Mouse (Mus musculus): ENCODE data around the gene Nhlrc1.

Nhlrc1 gene

DNA sequence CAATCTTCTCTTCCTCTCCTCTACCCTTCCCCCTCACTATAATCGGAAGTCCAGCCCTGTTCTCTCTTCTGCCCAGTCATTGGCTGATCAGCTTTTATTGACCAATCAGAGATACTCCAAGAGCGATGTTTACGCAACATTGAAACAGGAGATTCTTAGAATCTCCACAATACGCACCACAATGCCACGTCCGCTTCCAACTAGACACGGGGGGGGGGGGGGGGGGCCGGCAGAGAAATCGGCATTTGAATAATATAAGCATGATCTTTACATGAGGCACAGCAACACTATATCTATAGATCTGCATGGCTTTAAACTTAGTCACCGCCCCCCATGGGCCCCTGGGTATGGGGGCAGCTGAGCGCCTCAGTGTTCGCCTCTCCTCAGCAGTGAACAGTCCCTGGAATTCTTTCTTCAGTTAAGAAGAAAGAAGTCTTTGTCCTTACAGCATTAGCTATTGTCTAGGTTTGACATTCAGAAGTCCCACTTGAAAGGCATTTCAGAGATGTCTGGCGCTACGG lies 39.6 kb downstream of the Nhlrc1 start:
- Histone ChIP-seq H3K4me3 (replicated peaks; ENCODE audit: low read length) (peak overlapping the region; percentile 45; the same call in 1 of the 2 replicates), H3K36me3 (ENCODE audit: insufficient read depth, low read length) (no peaks in the 10 kb centered on the region), H3K27me3 (ENCODE audit: insufficient read depth, low read length) (no peaks in the 10 kb centered on the region), H3K9me3 (ENCODE audit: low read length) (no peaks in the 10 kb centered on the region), H3K4me1 (replicated peaks; ENCODE audit: low read depth, low read length) (peaks cover 28% of the 10 kb centered on the region)
- TF ChIP-seq NANOG (IDR thresholded peaks at IDR 0.05; ENCODE audit: borderline replicate concordance, low read length): peak; percentile 62; the same call in 1 of the 2 replicates
- no peak for TF ChIP-seq POU5F1 (IDR thresholded peaks at IDR 0.05; ENCODE audit: borderline replicate concordance, low read length)

DNA sequence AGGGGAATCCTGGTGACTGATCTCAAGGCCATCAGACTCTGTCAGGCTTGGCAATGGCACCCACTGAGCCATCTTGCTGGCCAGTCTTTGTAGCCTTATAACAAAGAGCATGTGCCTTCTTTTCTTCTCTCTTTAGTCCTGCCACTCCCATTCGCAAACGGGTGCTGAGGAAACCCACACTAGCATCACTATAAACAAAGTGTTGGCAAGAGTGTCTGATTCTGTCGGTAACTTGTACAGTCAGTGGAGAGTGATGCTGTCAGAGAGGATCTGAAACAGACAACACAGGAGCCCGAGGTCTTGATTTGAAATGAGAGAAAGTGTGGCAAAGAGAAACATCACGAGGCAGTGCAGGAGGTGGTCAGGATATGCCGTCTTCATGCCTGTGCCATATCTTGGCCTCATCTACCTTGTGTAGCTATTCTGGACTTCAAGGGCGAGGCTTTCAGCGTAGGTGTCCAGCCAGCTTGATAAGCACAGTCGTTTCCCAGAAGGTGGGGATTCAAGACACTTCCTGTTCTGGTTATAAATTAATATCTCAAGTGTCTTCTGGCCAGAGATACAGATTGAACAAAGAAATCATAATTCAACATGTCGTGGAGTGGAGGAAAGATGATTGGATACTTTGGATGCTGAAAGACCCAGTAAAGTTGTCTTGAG lies 44.2 kb downstream of the Nhlrc1 start:
- Histone ChIP-seq H3K9me3 (ENCODE audit: low read length) (no peaks in the 10 kb centered on the region), H3K36me3 (ENCODE audit: insufficient read depth, low read length) (no peaks in the 10 kb centered on the region), H3K27me3 (ENCODE audit: insufficient read depth, low read length) (0 out of 2 replicates have a peak, but pooled peaks cover 2% of the 10 kb centered on the region), H3K4me3 (replicated peaks; ENCODE audit: low read length) (no peak overlapping the region), H3K4me1 (replicated peaks; ENCODE audit: low read depth, low read length) (peaks cover 34% of the 10 kb centered on the region)
- TF ChIP-seq NANOG (IDR thresholded peaks at IDR 0.05; ENCODE audit: borderline replicate concordance, low read length) (no peak), CTCF (conservative IDR thresholded peaks at IDR 0.05; ENCODE audit: low read length) (no peak), POU5F1 (IDR thresholded peaks at IDR 0.05; ENCODE audit: borderline replicate concordance, low read length) (no peak)

DNA sequence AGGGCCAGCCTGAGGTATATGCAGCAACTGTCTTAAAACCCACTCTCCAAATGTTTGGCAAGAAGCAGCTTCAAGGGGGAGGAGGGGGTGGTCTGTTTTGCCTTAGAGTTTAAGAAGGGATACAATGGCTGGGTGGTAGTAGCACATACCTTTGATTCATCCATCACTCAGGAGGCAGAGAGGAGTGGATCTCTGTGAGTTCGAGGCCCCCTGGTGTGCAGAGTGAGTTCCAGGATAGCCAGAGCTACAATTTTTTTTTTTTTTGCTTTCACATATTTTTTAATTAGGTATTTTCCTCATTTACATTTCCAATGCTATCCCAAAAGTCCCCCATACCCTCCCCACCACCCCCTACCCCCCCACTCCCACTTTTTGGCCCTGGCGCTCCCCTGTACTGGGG lies 46.0 kb downstream of the Nhlrc1 start:
- TF ChIP-seq CTCF (conservative IDR thresholded peaks at IDR 0.05; ENCODE audit: low read length) (no peak), POU5F1 (IDR thresholded peaks at IDR 0.05; ENCODE audit: borderline replicate concordance, low read length) (no peak), NANOG (IDR thresholded peaks at IDR 0.05; ENCODE audit: borderline replicate concordance, low read length) (no peak)
- Histone ChIP-seq H3K4me3 (replicated peaks; ENCODE audit: low read length) (no peak overlapping the region), H3K9me3 (ENCODE audit: low read length) (peaks cover 8% of the 10 kb centered on the region), H3K36me3 (ENCODE audit: insufficient read depth, low read length) (no peaks in the 10 kb centered on the region), H3K27me3 (ENCODE audit: insufficient read depth, low read length) (0 out of 2 replicates have a peak, but pooled peaks cover 2% of the 10 kb centered on the region), H3K4me1 (replicated peaks; ENCODE audit: low read depth, low read length) (peaks cover 29% of the 10 kb centered on the region)

DNA sequence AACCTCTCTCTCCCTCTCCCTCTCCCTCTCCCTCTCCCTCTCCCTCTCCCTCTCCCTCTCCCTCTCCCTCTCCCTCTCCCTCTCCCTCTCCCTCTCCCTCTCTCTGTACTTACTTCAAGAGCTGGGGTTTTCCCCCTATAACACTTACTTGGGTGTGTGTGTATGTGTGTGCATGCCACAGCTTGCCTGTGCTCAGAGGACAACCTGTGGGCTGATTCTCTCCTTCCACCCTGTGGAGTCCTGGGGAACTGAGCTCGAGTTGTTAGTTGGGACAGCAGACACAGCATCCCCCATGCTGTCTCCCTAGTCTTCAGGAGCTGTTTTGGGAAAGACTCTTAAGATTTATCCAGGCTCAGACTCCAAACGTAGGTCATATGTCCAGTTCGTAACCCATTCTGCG lies 47.3 kb downstream of the Nhlrc1 start:
- TF ChIP-seq NANOG (IDR thresholded peaks at IDR 0.05; ENCODE audit: borderline replicate concordance, low read length): no peak
- no peak for TF ChIP-seq CTCF (conservative IDR thresholded peaks at IDR 0.05; ENCODE audit: low read length)
- no peak for TF ChIP-seq POU5F1 (IDR thresholded peaks at IDR 0.05; ENCODE audit: borderline replicate concordance, low read length)
- H3K4me1 ChIP-seq (replicated peaks; ENCODE audit: low read depth, low read length): peaks cover 42% of the 10 kb centered on the region
- H3K27me3 ChIP-seq (ENCODE audit: insufficient read depth, low read length): 0 out of 2 replicates have a peak, but pooled peaks cover 2% of the 10 kb centered on the region
- no peaks in the 10 kb centered on the region for H3K36me3 ChIP-seq (ENCODE audit: insufficient read depth, low read length)
- H3K4me3 ChIP-seq (replicated peaks; ENCODE audit: low read length): no peak overlapping the region
- peaks cover 8% of the 10 kb centered on the region for H3K9me3 ChIP-seq (ENCODE audit: low read length)
